Mouse (Mus musculus) ES-E14 (cell line): ENCODE data around the gene Rundc3a. TPM values are rescaled to one million over a fixed set of nuclear protein-coding genes. Genes with fewer than 3 reads are reported as not detected.
A peak's percentile ranks its signal among the peaks of the same experiment; 100 is the strongest.

ENCODE experiments used
- DNase-seq: peaks from one replicate; pipeline ENCODE4 v3.0.0-alpha.2; 2013; ENCODE audit warnings: low read depth, low spot score
- H3K27ac ChIP-seq: 2 replicates; pipeline ENCODE4 v1.5.1; 2012; ENCODE audit warnings: low read depth, mild to moderate bottlenecking, low read length, moderate library complexity, mixed read lengths; ENCODE audit not compliant: poor library complexity, insufficient read depth, severe bottlenecking
- H3K36me3 ChIP-seq: 2 replicates; pipeline ENCODE4 v1.6.1; 2012; ENCODE audit warnings: mild to moderate bottlenecking, low read length, moderate library complexity, mixed read lengths; ENCODE audit not compliant: control insufficient read depth, poor library complexity, insufficient read depth, severe bottlenecking
- H3K4me1 ChIP-seq, 2 experiments: fragments of 150-350 bp in 1 of 2; sonication (generic) in 1 of 2; 2 replicates each; pipeline ENCODE4 v1.6.1; 2012; ENCODE audit warnings: low read length in 2 of 2, mild to moderate bottlenecking in 1 of 2, mixed read lengths in 1 of 2; ENCODE audit not compliant: control insufficient read depth in 2 of 2, insufficient read depth in 2 of 2, poor library complexity in 1 of 2
- H3K4me3 ChIP-seq, 2 experiments: fragments of 150-350 bp in 1 of 2; sonication (generic) in 1 of 2; 2 replicates each; pipeline ENCODE4 v1.5.1; 2012; ENCODE audit warnings: low read length in 2 of 2, low read depth in 1 of 2, mild to moderate bottlenecking in 1 of 2, mixed read lengths in 1 of 2; ENCODE audit not compliant: insufficient read depth in 1 of 2, poor library complexity in 1 of 2, severe bottlenecking in 1 of 2
- H3K9ac ChIP-seq: 2 replicates; pipeline ENCODE4 v1.6.1; 2012; ENCODE audit warnings: low read depth, mild to moderate bottlenecking, low read length, mixed read lengths; ENCODE audit not compliant: poor library complexity, insufficient read depth, severe bottlenecking
- H3K9me3 ChIP-seq: fragments of 150-350 bp; sonication (generic); 2 replicates; pipeline ENCODE4 v1.6.1; 2012; ENCODE audit warnings: low read depth, mild to moderate bottlenecking, low read length; ENCODE audit not compliant: control insufficient read depth, insufficient read depth
- CHD2 ChIP-seq: IDR thresholded peaks from 2 replicates; pipeline ENCODE4 v1.6.1; 2014; ENCODE audit warnings: mild to moderate bottlenecking, low read depth, low read length, inconsistent platforms
- HCFC1 ChIP-seq: IDR thresholded peaks from 2 replicates; pipeline ENCODE4 v1.6.1; 2012; ENCODE audit warnings: low read length, inconsistent platforms, borderline replicate concordance; ENCODE audit not compliant: insufficient read depth
- MAFK ChIP-seq: IDR thresholded peaks from 2 replicates; pipeline ENCODE4 v1.6.1; 2014; ENCODE audit warnings: mild to moderate bottlenecking, low read depth, low read length, inconsistent platforms; ENCODE audit not compliant: insufficient read depth
- ZC3H11A ChIP-seq: IDR thresholded peaks from 2 replicates; pipeline ENCODE4 v1.6.1; 2012; ENCODE audit warnings: low read depth, mild to moderate bottlenecking, inconsistent platforms, low read length, borderline replicate concordance
- ZNF384 ChIP-seq: IDR thresholded peaks from 2 replicates; pipeline ENCODE4 v1.6.1; 2012; ENCODE audit warnings: low read depth, low read length, inconsistent platforms
- in situ Hi-C, 2 experiments: fragments of 600-800 bp; cut with MboI; formaldehyde crosslinking; loops; one replicate each; pipeline ENCODE4 v1.15.1; 2025; ENCODE audit warnings: low sequenced_read_pairs in 2 of 2, inconsistent platforms in 1 of 2; ENCODE audit not compliant: unreplicated experiment in 2 of 2
- total RNA-seq: library from RNA; depleted of rRNA; stranded (reverse); fragments of 300-350 nt; gene quantifications from 2 replicates; pipeline ENCODE4 v1.2.3, GENCODE M21; 2012

Rundc3a gene
- total RNA-seq, 1 experiment: 6.7 TPM

DNA sequence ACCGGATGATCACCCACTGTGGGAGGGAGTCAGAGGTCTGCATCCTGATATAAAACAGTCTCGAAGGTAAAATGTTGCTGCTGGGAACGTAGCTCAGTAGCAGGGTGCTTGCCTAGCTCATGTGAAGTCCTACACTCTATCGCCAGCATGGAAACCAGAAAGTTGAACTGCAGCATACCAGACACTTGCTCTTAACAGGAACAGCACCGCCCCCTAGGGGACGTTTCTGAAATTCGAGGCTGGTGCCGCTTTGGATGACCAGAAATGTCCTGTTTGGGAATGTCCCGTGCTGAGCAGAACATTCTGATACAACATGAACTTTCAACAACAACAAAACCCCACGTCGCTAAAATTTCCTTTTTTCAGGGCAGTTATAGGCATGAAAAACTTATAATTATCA, 18.5 kb downstream of the Rundc3a start:
- no peaks in the 10 kb centered on the region for H3K9me3 ChIP-seq
- H3K27ac ChIP-seq: no peak overlapping the region
- in situ Hi-C loops: loop anchor here (5.0 kb wide), 2 partner anchors 109 to 119 kb away; no protein-coding TSS in a partner anchor
- H3K36me3 ChIP-seq: no peaks in the 10 kb centered on the region
- H3K4me1 ChIP-seq: peaks cover 0 to 13% of the 10 kb centered on the region in 2 experiments; a peak in 2 of 4 replicates
- no peak overlapping the region for H3K4me3 ChIP-seq
- no peak overlapping the region for H3K9ac ChIP-seq
- TF ChIP-seq ZNF384 (0 out of 2 replicates have a peak, but pooled peaks have one; percentile 29), ZC3H11A (peak; percentile 72; the same call in 1 of the 2 replicates), HCFC1 (no peak)
- peak; percentile 90 for DNase-seq

DNA sequence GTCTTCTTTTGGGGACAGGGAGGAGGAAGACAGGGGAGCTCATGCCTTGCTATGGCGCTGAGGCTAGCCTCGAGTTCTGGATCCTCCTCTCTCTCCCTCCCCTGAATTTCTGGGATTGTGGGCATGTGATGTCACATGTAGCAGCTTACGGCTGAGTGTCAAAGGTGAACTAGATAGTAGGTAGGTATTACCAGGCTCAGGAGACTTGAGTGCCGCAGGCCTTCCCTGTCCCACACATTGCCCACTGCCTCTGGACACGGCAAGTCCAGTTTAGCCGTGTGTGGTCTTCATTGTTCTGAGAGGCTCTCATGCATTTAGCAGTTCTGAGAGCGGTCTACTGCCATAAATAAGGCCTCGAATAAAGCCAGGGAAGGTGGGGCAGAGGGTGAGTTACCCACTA, 19.9 kb downstream of the Rundc3a start:
- DNase-seq: no peak
- Histone ChIP-seq H3K9ac (no peak overlapping the region), H3K4me1 (peaks cover 0 to 13% of the 10 kb centered on the region in 2 experiments; a peak in 2 of 4 replicates), H3K4me3 (no peak overlapping the region), H3K36me3 (no peaks in the 10 kb centered on the region), H3K27ac (no peak overlapping the region), H3K9me3 (no peaks in the 10 kb centered on the region)
- TF ChIP-seq ZNF384: no peak
- no peak for TF ChIP-seq HCFC1
- TF ChIP-seq CHD2: no peak
- no peak for TF ChIP-seq MAFK
- in situ Hi-C loops: loop anchor here (5.0 kb wide), 2 partner anchors 111 to 121 kb away; no protein-coding TSS in a partner anchor

GRCm38 (mm10) chr11:102415034-102415802, 22.0 kb downstream of the Rundc3a start:
- Histone ChIP-seq H3K4me3 (no peak overlapping the region), H3K36me3 (no peaks in the 10 kb centered on the region), H3K9me3 (no peaks in the 10 kb centered on the region), H3K4me1 (peaks cover 0 to 6% of the 10 kb centered on the region in 2 experiments; a peak in 2 of 4 replicates), H3K9ac (no peak overlapping the region), H3K27ac (no peak overlapping the region)
- in situ Hi-C loops: no loop called here
- no peak for TF ChIP-seq MAFK
- no peak for TF ChIP-seq ZNF384
- TF ChIP-seq ZC3H11A: no peak
- TF ChIP-seq HCFC1: no peak
- TF ChIP-seq CHD2: no peak
- no peak for DNase-seq

DNA sequence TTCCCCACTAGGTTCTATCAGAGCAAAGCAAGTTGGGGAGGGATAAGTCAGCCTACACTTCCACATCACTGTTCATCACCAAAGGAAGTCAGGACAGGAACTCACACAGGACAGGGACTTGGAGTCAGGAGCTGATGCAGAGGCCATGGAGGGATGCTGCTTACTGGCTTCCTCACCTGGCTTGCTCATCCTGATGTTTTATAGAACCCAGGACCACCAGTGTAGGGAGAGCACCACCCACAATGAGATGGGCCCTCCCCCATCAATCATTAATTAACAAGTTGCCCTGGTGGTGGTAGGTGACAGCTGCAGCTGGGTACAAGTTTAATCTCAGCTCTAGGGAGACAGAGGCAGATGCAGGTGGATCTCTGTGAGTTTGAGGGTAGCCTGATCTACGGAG, 24.0 kb downstream of the Rundc3a start:
- no peak for DNase-seq
- no peak for TF ChIP-seq MAFK
- Histone ChIP-seq H3K27ac (no peak overlapping the region), H3K9me3 (no peaks in the 10 kb centered on the region), H3K36me3 (no peaks in the 10 kb centered on the region), H3K9ac (no peak overlapping the region), H3K4me1 (peaks cover 0 to 6% of the 10 kb centered on the region in 2 experiments; a peak in 2 of 4 replicates), H3K4me3 (no peak overlapping the region)
- in situ Hi-C loops: no loop called here
